Mouse (Mus musculus) bone marrow, adult 2 months (tissue): ENCODE results near the gene Fam189a1.

Experiments
- CTCF ChIP-seq: fragments of 200-500 bp; IDR thresholded peaks from 2 replicates; pipeline ENCODE4 v1.5.1; 2011; ENCODE audit warnings: low read length, control low read depth; ENCODE audit not compliant: control insufficient read depth, insufficient read depth
- POLR2A ChIP-seq: fragments of 200-500 bp; IDR thresholded peaks from 2 replicates; pipeline ENCODE4 v1.6.1; 2011; ENCODE audit warnings: low read depth, mild to moderate bottlenecking, control low read depth, low read length, borderline replicate concordance; ENCODE audit not compliant: control insufficient read depth

DNA sequence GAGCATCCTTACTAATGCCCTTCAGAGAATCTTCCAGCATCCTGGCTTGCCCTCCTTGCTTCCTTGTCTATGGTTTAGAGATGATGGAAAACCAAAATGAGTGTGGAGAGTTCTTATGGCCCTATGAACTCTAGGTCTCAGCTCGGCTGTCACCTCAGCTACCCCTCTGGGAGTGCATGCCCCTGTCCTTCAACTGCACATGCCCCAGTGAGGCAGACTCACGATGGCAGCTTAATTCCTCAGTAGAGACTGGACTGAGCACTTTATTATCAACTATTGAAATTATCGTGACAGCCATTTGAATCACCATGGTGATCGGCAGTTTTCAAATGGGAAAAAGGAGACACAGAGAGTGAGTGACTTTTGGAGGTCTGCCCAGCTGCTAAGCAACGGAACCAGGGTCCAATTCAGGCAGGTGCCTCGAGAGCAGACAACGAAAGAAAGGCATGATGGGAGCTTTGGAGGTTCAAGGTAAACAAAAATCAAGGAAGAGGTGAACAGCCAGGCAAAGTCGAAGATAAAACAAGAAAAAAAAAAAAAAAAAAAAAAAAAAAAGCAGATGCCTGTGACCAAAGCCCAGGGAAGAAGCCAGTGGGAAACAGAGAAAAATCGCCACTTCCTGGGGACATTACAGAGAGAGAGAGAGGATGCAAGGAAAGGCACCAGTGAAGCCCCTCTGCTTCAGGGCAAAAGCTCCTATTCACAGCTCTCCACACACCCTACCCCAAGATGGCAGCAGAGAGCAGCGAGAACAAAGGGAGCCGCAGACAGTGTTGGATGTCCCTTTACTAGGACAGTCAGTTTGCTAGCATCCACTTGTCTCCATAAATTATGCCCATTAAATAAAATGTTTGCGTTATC, 206.2 kb downstream of the Fam189a1 start:
- TF ChIP-seq CTCF (peak; percentile 45), POLR2A (no peak)
